Mouse (Mus musculus) kidney, adult 2 months (tissue): Measurements from ENCODE around the gene Tut1.

Experiments
- CTCF ChIP-seq: fragments of 200-500 bp; conservative IDR thresholded peaks from 2 replicates; pipeline ENCODE4 v1.5.1; 2011; ENCODE audit warnings: low read depth, mild to moderate bottlenecking, control low read depth, low read length, moderate library complexity, mixed read lengths; ENCODE audit not compliant: insufficient read depth, insufficient read length
- POLR2A ChIP-seq: fragments of 200-500 bp; IDR thresholded peaks from one replicate; pipeline ENCODE4 v1.6.1; 2011; ENCODE audit warnings: low read depth, low read length, control low read depth

DNA sequence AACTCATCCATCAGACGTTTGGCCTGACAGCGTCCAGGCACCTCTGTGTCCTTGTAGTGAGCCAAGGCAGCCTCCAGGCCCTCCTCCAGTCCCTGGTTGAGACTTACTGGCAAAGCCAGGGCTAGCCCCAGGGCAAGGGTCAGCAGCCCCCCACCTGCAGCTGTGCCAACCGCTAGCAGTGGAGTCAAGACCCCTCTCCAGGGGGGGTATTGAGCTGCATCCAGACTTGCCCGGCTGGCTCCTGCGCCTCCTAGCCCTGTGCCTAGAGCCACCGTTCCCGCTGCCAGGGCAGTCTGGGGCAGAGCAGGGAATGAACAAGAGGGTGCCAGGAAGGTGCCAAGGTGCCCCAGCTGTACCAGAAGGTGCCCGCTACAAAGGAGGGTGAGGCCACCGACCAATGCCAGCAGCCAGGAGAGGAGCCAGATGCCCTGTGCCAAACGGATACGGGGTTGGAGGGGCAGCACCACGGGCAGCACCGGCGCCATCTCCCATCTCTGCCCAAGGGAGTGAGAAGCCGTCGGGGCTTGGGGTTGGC, 24.9 kb upstream of the Tut1 start:
- no peak for TF ChIP-seq POLR2A
- TF ChIP-seq CTCF: no peak
